Mouse (Mus musculus) hindbrain, embryonic 16.5 days (tissue): ENCODE data around the gene Chd2. TPM values are rescaled to one million over a fixed set of nuclear protein-coding genes. Genes with fewer than 3 reads are reported as not detected.
A peak's percentile ranks its signal among the peaks of the same experiment; 100 is the strongest.

Source experiments
- ATAC-seq: fragments of 200-750 bp; cut with Nextera tagmentation; 2 replicates; pipeline ENCODE4 v1.8.0; 2017; ENCODE audit warnings: moderate TSS enrichment, moderate library complexity
- H3K27ac ChIP-seq: fragments of 300-500 bp; sonication (generic); 2 replicates; pipeline ENCODE4 v1.5.1; 2014; ENCODE audit warnings: low read depth, mild to moderate bottlenecking, control low read depth, low read length, moderate library complexity
- H3K27me3 ChIP-seq: fragments of 300-500 bp; sonication (generic); replicated peaks from 2 replicates; pipeline ENCODE4 v1.6.1; 2014; ENCODE audit warnings: low read length; ENCODE audit not compliant: control insufficient read depth, insufficient read depth
- H3K36me3 ChIP-seq: fragments of 300-500 bp; sonication (generic); 2 replicates; pipeline ENCODE4 v1.6.1; 2014; ENCODE audit warnings: mild to moderate bottlenecking, low read length, moderate library complexity, mixed read lengths; ENCODE audit not compliant: control insufficient read depth, insufficient read depth
- H3K4me1 ChIP-seq: fragments of 300-500 bp; sonication (generic); 2 replicates; pipeline ENCODE4 v1.6.1; 2014; ENCODE audit warnings: low read depth, low read length; ENCODE audit not compliant: control insufficient read depth, insufficient read depth
- H3K4me2 ChIP-seq: fragments of 300-500 bp; sonication (generic); 2 replicates; pipeline ENCODE4 v1.6.1; 2014; ENCODE audit warnings: mild to moderate bottlenecking, low read length, control low read depth, moderate library complexity
- H3K4me3 ChIP-seq: fragments of 300-500 bp; sonication (generic); 2 replicates; pipeline ENCODE4 v1.5.1; 2014; ENCODE audit warnings: mild to moderate bottlenecking, low read length, control low read depth, moderate library complexity
- H3K9ac ChIP-seq: fragments of 300-500 bp; sonication (generic); 2 replicates; pipeline ENCODE4 v1.6.1; 2014; ENCODE audit warnings: low read depth, mild to moderate bottlenecking, control low read depth, low read length, moderate library complexity
- H3K9me3 ChIP-seq: fragments of 300-500 bp; sonication (generic); 2 replicates; pipeline ENCODE4 v1.6.1; 2014; ENCODE audit warnings: mild to moderate bottlenecking, low read length, moderate library complexity; ENCODE audit not compliant: control insufficient read depth
- WGBS: fragments of 180-500 bp; shearing (Covaris S2); extraction: QIAGEN DNeasy Blood & Tissue Kit; methylation state at CpG from one replicate; pipeline ENCODE4 v1.1.7; 2014; 5-methylcytosine and 5-hydroxymethylcytosine counted together
- polyA plus RNA-seq: library from polyadenylated mRNA; unstranded; fragments of >200 nt; fragmentation: Nextera tagmentation; extraction: Ambion mirVana; gene quantifications from 2 replicates; pipeline ENCODE4 v1.2.1, GENCODE M21; 2015

The Chd2 gene
- polyA plus RNA-seq, 1 experiment from 2014 or later: 35.3 TPM

- Histone ChIP-seq H3K9me3 (no peaks in the 10 kb centered on the region), H3K9ac (no peak overlapping the region), H3K36me3 (peaks cover 68% of the 10 kb centered on the region), H3K27me3 (no peaks in the 10 kb centered on the region), H3K4me1 (no peaks in the 10 kb centered on the region), H3K4me3 (no peak overlapping the region), H3K4me2 (no peak overlapping the region), H3K27ac (no peak overlapping the region)
- whole genome bisulfite sequencing: 95% methylated on average over 3 of the region's 3 CpGs
- no peak for ATAC-seq
Observed at GRCm38 (mm10) chr7:73452187-73452808, 89.3 kb downstream of the Chd2 start.

GRCm38 (mm10) chr7:73451594-73451993 is 90.0 kb downstream of the Chd2 start:
- H3K36me3 ChIP-seq: peaks cover 73% of the 10 kb centered on the region
- H3K27me3 ChIP-seq: no peaks in the 10 kb centered on the region
- no peak overlapping the region for H3K27ac ChIP-seq
- no peak overlapping the region for H3K4me3 ChIP-seq
- 89% methylated on average over 4 of the region's 4 CpGs for WGBS
- no peak overlapping the region for H3K9ac ChIP-seq
- H3K9me3 ChIP-seq: no peaks in the 10 kb centered on the region
- no peak overlapping the region for H3K4me2 ChIP-seq
- no peaks in the 10 kb centered on the region for H3K4me1 ChIP-seq
- ATAC-seq: no peak

- Histone ChIP-seq H3K27ac (no peak overlapping the region), H3K9me3 (no peaks in the 10 kb centered on the region), H3K4me3 (no peak overlapping the region), H3K4me2 (no peak overlapping the region), H3K9ac (no peak overlapping the region), H3K4me1 (no peaks in the 10 kb centered on the region), H3K36me3 (peaks cover 72% of the 10 kb centered on the region), H3K27me3 (no peaks in the 10 kb centered on the region)
- no peak for ATAC-seq
- WGBS: 95% methylated on average over 4 of the region's 4 CpGs
Observed at GRCm38 (mm10) chr7:73442246-73442645, 99.4 kb downstream of the Chd2 start.

- Histone ChIP-seq H3K36me3 (peaks cover 69% of the 10 kb centered on the region), H3K27me3 (no peaks in the 10 kb centered on the region), H3K9ac (no peak overlapping the region), H3K4me2 (no peak overlapping the region), H3K9me3 (no peaks in the 10 kb centered on the region), H3K27ac (no peak overlapping the region), H3K4me1 (no peaks in the 10 kb centered on the region), H3K4me3 (no peak overlapping the region)
- no peak for ATAC-seq
- WGBS: 96% methylated on average over 3 of the region's 3 CpGs
Observed at GRCm38 (mm10) chr7:73441802-73442201, 99.8 kb downstream of the Chd2 start.

- Histone ChIP-seq H3K4me1 (no peaks in the 10 kb centered on the region), H3K4me2 (no peak overlapping the region), H3K36me3 (peaks cover 52% of the 10 kb centered on the region), H3K27me3 (no peaks in the 10 kb centered on the region), H3K4me3 (no peak overlapping the region), H3K9ac (no peak overlapping the region), H3K27ac (no peak overlapping the region), H3K9me3 (no peaks in the 10 kb centered on the region)
- 78% methylated on average over 12 of the region's 12 CpGs for WGBS
- 0 out of 2 replicates have a peak, but pooled peaks have one; percentile 21 for ATAC-seq
Observed at GRCm38 (mm10) chr7:73435685-73436084, 105.9 kb downstream of the Chd2 start.

GRCm38 (mm10) chr7:73434336-73434677 is 107.3 kb downstream of the Chd2 start:
- 91% methylated on average over 2 of the region's 2 CpGs for WGBS
- Histone ChIP-seq H3K36me3 (peaks cover 43% of the 10 kb centered on the region), H3K9ac (no peak overlapping the region), H3K9me3 (no peaks in the 10 kb centered on the region), H3K27me3 (no peaks in the 10 kb centered on the region), H3K4me1 (no peaks in the 10 kb centered on the region), H3K4me3 (no peak overlapping the region), H3K4me2 (no peak overlapping the region), H3K27ac (no peak overlapping the region)
- no peak for ATAC-seq

GRCm38 (mm10) chr7:73433637-73434335 is 107.8 kb downstream of the Chd2 start:
- Histone ChIP-seq H3K9me3 (no peaks in the 10 kb centered on the region), H3K9ac (no peak overlapping the region), H3K4me1 (no peaks in the 10 kb centered on the region), H3K4me2 (no peak overlapping the region), H3K27ac (peak overlapping the region; percentile 34; the same call in 1 of the 2 replicates), H3K4me3 (no peak overlapping the region), H3K27me3 (no peaks in the 10 kb centered on the region), H3K36me3 (peaks cover 43% of the 10 kb centered on the region)
- ATAC-seq: peak; percentile 67
- 64% methylated on average over 6 of the region's 6 CpGs for WGBS

GRCm38 (mm10) chr7:73428525-73428924 is 113.1 kb downstream of the Chd2 start:
- Histone ChIP-seq H3K4me1 (peaks cover 6% of the 10 kb centered on the region), H3K36me3 (peaks cover 22% of the 10 kb centered on the region), H3K4me2 (no peak overlapping the region), H3K4me3 (no peak overlapping the region), H3K27ac (no peak overlapping the region), H3K9ac (no peak overlapping the region), H3K9me3 (no peaks in the 10 kb centered on the region), H3K27me3 (no peaks in the 10 kb centered on the region)
- WGBS: 90% methylated on average over 3 of the region's 3 CpGs
- ATAC-seq: no peak

- Histone ChIP-seq H3K27ac (no peak overlapping the region), H3K27me3 (no peaks in the 10 kb centered on the region), H3K4me1 (peaks cover 8% of the 10 kb centered on the region), H3K9ac (no peak overlapping the region), H3K36me3 (peaks cover 22% of the 10 kb centered on the region), H3K9me3 (no peaks in the 10 kb centered on the region), H3K4me2 (no peak overlapping the region), H3K4me3 (no peak overlapping the region)
- ATAC-seq: no peak
- 95% methylated on average over 6 of the region's 6 CpGs for WGBS
Observed at GRCm38 (mm10) chr7:73427794-73428193, 113.8 kb downstream of the Chd2 start.
